In genomic region chr11:100577852-100578599, GRCm38 (mm10) we compare ENCODE assay signal across 20 mouse cellular contexts. TPM values are rescaled to one million over a fixed set of nuclear protein-coding genes. Genes with fewer than 3 reads are reported as not detected.
DNase-seq lines count a peak whose midpoint lies in the region; ATAC-seq and TF ChIP-seq lines count a peak whose summit lies in the region.
"Had no signal": no experiment of that assay in that cellular context is flagged by ENCODE, and none has a peak within 500 bp of the region (broad histone marks: within the 10 kb centered on the region; RNA-seq: fewer than 3 reads in every experiment).

No protein-coding gene starts in this region.

- no peak overlapping the region for H3K4me3 ChIP-seq in forebrain, postnatal 0 days (ENCODE audit: low read depth, low read length)
- H3K4me3 ChIP-seq in forebrain, embryonic 12.5 days (replicated peaks): no peak overlapping the region
- no peak overlapping the region for H3K4me3 ChIP-seq in hindbrain, postnatal 0 days (ENCODE audit: low read length)
- no peak overlapping the region for H3K4me3 ChIP-seq in hindbrain, embryonic 12.5 days
- no peak overlapping the region for H3K4me3 ChIP-seq in neural tube, embryonic 15.5 days (replicated peaks)
- H3K4me3 ChIP-seq: heart, embryonic 10.5 days had no signal

- no peak for TF ChIP-seq CTCF in forebrain, postnatal 0 days (IDR thresholded peaks at IDR 0.05; ENCODE audit: low read depth)
- no peak for TF ChIP-seq CTCF in hindbrain, postnatal 0 days (IDR thresholded peaks at IDR 0.05; ENCODE audit: low read depth)

- 0 out of 2 replicates have a peak overlapping the region, but pooled peaks have one; percentile 9 for H3K27ac ChIP-seq in forebrain, postnatal 0 days (ENCODE audit: low read depth, low read length)
- H3K27ac ChIP-seq in forebrain, embryonic 12.5 days: no peak overlapping the region
- H3K27ac ChIP-seq in hindbrain, postnatal 0 days: peak overlapping the region; percentile 62; the same call in 1 of the 2 replicates
- no peak overlapping the region for H3K27ac ChIP-seq in hindbrain, embryonic 12.5 days
- no peak overlapping the region; the same call in 1 of the 2 replicates for H3K27ac ChIP-seq in neural tube, embryonic 15.5 days (replicated peaks)
- H3K27ac ChIP-seq: heart, embryonic 10.5 days had no signal

- peaks cover 27% of the 10 kb centered on the region for H3K36me3 ChIP-seq in forebrain, postnatal 0 days (ENCODE audit: insufficient read depth)
- H3K36me3 ChIP-seq in forebrain, embryonic 12.5 days (replicated peaks): peaks cover 50% of the 10 kb centered on the region
- peaks cover 38% of the 10 kb centered on the region; the same call in 1 of the 2 replicates for H3K36me3 ChIP-seq in hindbrain, postnatal 0 days (ENCODE audit: insufficient read depth, low read length)
- peaks cover 45% of the 10 kb centered on the region for H3K36me3 ChIP-seq in hindbrain, embryonic 12.5 days
- peaks cover 37% of the 10 kb centered on the region for H3K36me3 ChIP-seq in neural tube, embryonic 15.5 days
- H3K36me3 ChIP-seq in splenic B cell, adult 2 months (ENCODE audit: control insufficient read depth, insufficient read depth, low read length, poor library complexity, severe bottlenecking): peaks cover 16% of the 10 kb centered on the region

- no peak overlapping the region for H3K4me2 ChIP-seq in forebrain, postnatal 0 days (ENCODE audit: low read depth)
- no peak overlapping the region for H3K4me2 ChIP-seq in forebrain, embryonic 12.5 days
- H3K4me2 ChIP-seq in hindbrain, postnatal 0 days (ENCODE audit: low read depth, low read length): peak overlapping the region; percentile 81; the same call in 1 of the 2 replicates
- H3K4me2 ChIP-seq in hindbrain, embryonic 12.5 days (replicated peaks): no peak overlapping the region
- peak overlapping the region; percentile 2; the same call in 1 of the 2 replicates for H3K4me2 ChIP-seq in neural tube, embryonic 15.5 days

- no peaks in the 10 kb centered on the region for H3K9me3 ChIP-seq in forebrain, postnatal 0 days (ENCODE audit: low read length)
- H3K9me3 ChIP-seq in forebrain, embryonic 12.5 days: no peaks in the 10 kb centered on the region
- H3K9me3 ChIP-seq in hindbrain, postnatal 0 days (ENCODE audit: low read length): no peaks in the 10 kb centered on the region
- H3K9me3 ChIP-seq in hindbrain, embryonic 12.5 days (replicated peaks): no peaks in the 10 kb centered on the region
- H3K9me3 ChIP-seq in neural tube, embryonic 15.5 days (replicated peaks): no peaks in the 10 kb centered on the region
- H3K9me3 ChIP-seq: heart, embryonic 10.5 days had no signal

- no peak for ATAC-seq in forebrain, postnatal 0 days
- no peak for ATAC-seq in forebrain, embryonic 12.5 days (ENCODE audit: low FRiP score)
- ATAC-seq in hindbrain, postnatal 0 days: peak; percentile 41; the same call in 1 of the 2 replicates
- no peak for ATAC-seq in hindbrain, embryonic 12.5 days (ENCODE audit: low FRiP score)
- no peak for ATAC-seq in neural tube, embryonic 15.5 days (ENCODE audit: low FRiP score)
- ATAC-seq: activated CD4-positive, CD25-positive, alpha-beta regulatory T cell, adult 4 months; Patski had no signal

- H3K27me3 ChIP-seq in forebrain, postnatal 0 days (ENCODE audit: insufficient read depth, low read length): no peaks in the 10 kb centered on the region
- H3K27me3 ChIP-seq in forebrain, embryonic 12.5 days: no peaks in the 10 kb centered on the region; the same call in 1 of the 2 replicates
- no peaks in the 10 kb centered on the region for H3K27me3 ChIP-seq in hindbrain, postnatal 0 days (ENCODE audit: insufficient read depth, low read length)
- no peaks in the 10 kb centered on the region for H3K27me3 ChIP-seq in hindbrain, embryonic 12.5 days
- no peaks in the 10 kb centered on the region for H3K27me3 ChIP-seq in neural tube, embryonic 15.5 days (replicated peaks)
- no peaks in the 10 kb centered on the region for H3K27me3 ChIP-seq in splenic B cell, adult 2 months (ENCODE audit: control insufficient read depth, insufficient read depth, low read length, poor library complexity, severe bottlenecking)
- H3K27me3 ChIP-seq: Patski had no signal

- no peak for DNase-seq in forebrain, postnatal 0 days
- DNase-seq in hindbrain, postnatal 0 days (ENCODE audit: low spot score): peak; percentile 55
- DNase-seq in neural tube, embryonic 10.5 days (ENCODE audit: extremely low spot score, low spot score): no peak
- DNase-seq in splenic B cell, adult 2 months (ENCODE audit: low read depth, low spot score): peak; percentile 82
- no peak for DNase-seq in ovary, postnatal 10 days (ENCODE audit: low spot score)
- DNase-seq: cerebellum, adult 18-20 months; gastrocnemius, postnatal 14 days; heart, postnatal 4 days; kidney, adult 18-20 months; kidney, postnatal 25 days; layer of hippocampus, adult 9-11 months; lung, postnatal 14 days; thymus, postnatal 4 days had no signal

- H3K4me1 ChIP-seq in forebrain, postnatal 0 days (ENCODE audit: insufficient read depth): no peaks in the 10 kb centered on the region
- H3K4me1 ChIP-seq in forebrain, embryonic 12.5 days: peaks cover 22% of the 10 kb centered on the region
- peaks cover 8% of the 10 kb centered on the region; the same call in 1 of the 2 replicates for H3K4me1 ChIP-seq in hindbrain, postnatal 0 days (ENCODE audit: insufficient read depth, low read length)
- H3K4me1 ChIP-seq in hindbrain, embryonic 12.5 days: peaks cover 20% of the 10 kb centered on the region
- peaks cover 29% of the 10 kb centered on the region for H3K4me1 ChIP-seq in neural tube, embryonic 15.5 days

- WGBS in forebrain, postnatal 0 days: 64% methylated on average over 8 of the region's 8 CpGs
- WGBS in forebrain, embryonic 12.5 days: 81% methylated on average over 8 of the region's 8 CpGs
- 58% methylated on average over 8 of the region's 8 CpGs for WGBS in hindbrain, postnatal 0 days
- 80% methylated on average over 8 of the region's 8 CpGs for WGBS in hindbrain, embryonic 12.5 days
- WGBS in neural tube, embryonic 15.5 days: 75% methylated on average over 8 of the region's 8 CpGs

- no peak overlapping the region for H3K9ac ChIP-seq in forebrain, postnatal 0 days
- H3K9ac ChIP-seq in forebrain, embryonic 12.5 days: no peak overlapping the region
- no peak overlapping the region for H3K9ac ChIP-seq in hindbrain, postnatal 0 days (replicated peaks; ENCODE audit: low read length)
- no peak overlapping the region for H3K9ac ChIP-seq in hindbrain, embryonic 12.5 days
- no peak overlapping the region for H3K9ac ChIP-seq in neural tube, embryonic 15.5 days (replicated peaks)

RNA-seq across cellular contexts. Expression of gene Cnp, which starts 3.3 kb away (rescaled TPM):
- total RNA-seq in forebrain, postnatal 0 days (2014; rRNA removed): 37.3 and 41.5 TPM in 2 replicates
- polyA plus RNA-seq in forebrain, postnatal 0 days (2015; fragmentation: Nextera tagmentation; extraction: Ambion mirVana): 44.8 and 56.2 TPM in 2 replicates
- 19.4 and 23.4 TPM in 2 replicates for polyA plus RNA-seq in forebrain, embryonic 12.5 days (2016; fragmentation: Nextera tagmentation; extraction: Ambion mirVana)
- 95.3 and 125 TPM in 2 replicates for total RNA-seq in hindbrain, postnatal 0 days (2014; rRNA removed)
- 121 and 146 TPM in 2 replicates for polyA plus RNA-seq in hindbrain, postnatal 0 days (2015; fragmentation: Nextera tagmentation; extraction: Ambion mirVana)
- 29.1 and 29.2 TPM in 2 replicates for polyA plus RNA-seq in hindbrain, embryonic 12.5 days (2016; fragmentation: Nextera tagmentation; extraction: Ambion mirVana)
- 62.0 and 74.6 TPM in 2 replicates for polyA plus RNA-seq in neural tube, embryonic 15.5 days (2015; fragmentation: Nextera tagmentation; extraction: Ambion mirVana)

RNA-seq across cellular contexts. Expression of gene Ttc25, which starts 32.6 kb away (rescaled TPM):
- 1.2 and 2.2 TPM in 2 replicates for total RNA-seq in forebrain, postnatal 0 days (2014; rRNA removed)
- 1.1 and 1.8 TPM in 2 replicates for polyA plus RNA-seq in forebrain, postnatal 0 days (2015; fragmentation: Nextera tagmentation; extraction: Ambion mirVana)
- 2.1 and 2.6 TPM in 2 replicates for polyA plus RNA-seq in forebrain, embryonic 12.5 days (2016; fragmentation: Nextera tagmentation; extraction: Ambion mirVana)
- total RNA-seq in hindbrain, postnatal 0 days (2014; rRNA removed): 1.5 and 2.4 TPM in 2 replicates
- polyA plus RNA-seq in hindbrain, postnatal 0 days (2015; fragmentation: Nextera tagmentation; extraction: Ambion mirVana): 1.8 and 2.0 TPM in 2 replicates
- 2.7 and 3.2 TPM in 2 replicates for polyA plus RNA-seq in hindbrain, embryonic 12.5 days (2016; fragmentation: Nextera tagmentation; extraction: Ambion mirVana)
- 1.2 and 2.1 TPM in 2 replicates for polyA plus RNA-seq in neural tube, embryonic 15.5 days (2015; fragmentation: Nextera tagmentation; extraction: Ambion mirVana)
- total RNA-seq: megakaryocyte-erythroid progenitor cell, adult 5-6 weeks had no signal

RNA-seq across cellular contexts. Expression of gene Nkiras2, which starts 41.0 kb away (rescaled TPM):
- total RNA-seq in forebrain, postnatal 0 days (2014; rRNA removed): 83.0 and 100 TPM in 2 replicates
- polyA plus RNA-seq in forebrain, postnatal 0 days (2015; fragmentation: Nextera tagmentation; extraction: Ambion mirVana): 81.1 and 81.4 TPM in 2 replicates
- 87.1 and 90.2 TPM in 2 replicates for polyA plus RNA-seq in forebrain, embryonic 12.5 days (2016; fragmentation: Nextera tagmentation; extraction: Ambion mirVana)
- 125 and 131 TPM in 2 replicates for total RNA-seq in hindbrain, postnatal 0 days (2014; rRNA removed)
- polyA plus RNA-seq in hindbrain, postnatal 0 days (2015; fragmentation: Nextera tagmentation; extraction: Ambion mirVana): 77.5 and 82.1 TPM in 2 replicates
- polyA plus RNA-seq in hindbrain, embryonic 12.5 days (2016; fragmentation: Nextera tagmentation; extraction: Ambion mirVana): 101 and 109 TPM in 2 replicates
- 90.1 and 96.3 TPM in 2 replicates for polyA plus RNA-seq in neural tube, embryonic 15.5 days (2015; fragmentation: Nextera tagmentation; extraction: Ambion mirVana)

RNA-seq across cellular contexts. Expression of gene Dnajc7, which starts 41.9 kb away (rescaled TPM):
- total RNA-seq in forebrain, postnatal 0 days (2014; rRNA removed): 104 and 111 TPM in 2 replicates
- 232 and 248 TPM in 2 replicates for polyA plus RNA-seq in forebrain, postnatal 0 days (2015; fragmentation: Nextera tagmentation; extraction: Ambion mirVana)
- polyA plus RNA-seq in forebrain, embryonic 12.5 days (2016; fragmentation: Nextera tagmentation; extraction: Ambion mirVana): 299 and 310 TPM in 2 replicates
- 64.6 and 73.8 TPM in 2 replicates for total RNA-seq in hindbrain, postnatal 0 days (2014; rRNA removed)
- 237 and 246 TPM in 2 replicates for polyA plus RNA-seq in hindbrain, postnatal 0 days (2015; fragmentation: Nextera tagmentation; extraction: Ambion mirVana)
- polyA plus RNA-seq in hindbrain, embryonic 12.5 days (2016; fragmentation: Nextera tagmentation; extraction: Ambion mirVana): 307 and 311 TPM in 2 replicates
- polyA plus RNA-seq in neural tube, embryonic 15.5 days (2015; fragmentation: Nextera tagmentation; extraction: Ambion mirVana): 287 and 298 TPM in 2 replicates

RNA-seq across cellular contexts. Expression of gene Acly, which starts 50.2 kb away (rescaled TPM):
- 199 and 203 TPM in 2 replicates for total RNA-seq in forebrain, postnatal 0 days (2014; rRNA removed)
- polyA plus RNA-seq in forebrain, postnatal 0 days (2015; fragmentation: Nextera tagmentation; extraction: Ambion mirVana): 89.9 and 109 TPM in 2 replicates
- 320 and 356 TPM in 2 replicates for polyA plus RNA-seq in forebrain, embryonic 12.5 days (2016; fragmentation: Nextera tagmentation; extraction: Ambion mirVana)
- total RNA-seq in hindbrain, postnatal 0 days (2014; rRNA removed): 229 and 235 TPM in 2 replicates
- 130 and 135 TPM in 2 replicates for polyA plus RNA-seq in hindbrain, postnatal 0 days (2015; fragmentation: Nextera tagmentation; extraction: Ambion mirVana)
- 348 and 359 TPM in 2 replicates for polyA plus RNA-seq in hindbrain, embryonic 12.5 days (2016; fragmentation: Nextera tagmentation; extraction: Ambion mirVana)
- 213 and 218 TPM in 2 replicates for polyA plus RNA-seq in neural tube, embryonic 15.5 days (2015; fragmentation: Nextera tagmentation; extraction: Ambion mirVana)

Comparison
In these comparisons a context has a peak if more than half of its experiments do, and no peak if none do; other contexts are left out.
1. H3K27ac ChIP-seq: peak in forebrain, postnatal 0 days (single experiment) and hindbrain, postnatal 0 days (single experiment); none in forebrain, embryonic 12.5 days (single experiment), hindbrain, embryonic 12.5 days (single experiment) and neural tube, embryonic 15.5 days (single experiment).
2. H3K4me2 ChIP-seq: peak in hindbrain, postnatal 0 days (single experiment) and neural tube, embryonic 15.5 days (single experiment); none in forebrain, postnatal 0 days (single experiment), forebrain, embryonic 12.5 days (single experiment) and hindbrain, embryonic 12.5 days (single experiment).
3. DNase-seq: peak in hindbrain, postnatal 0 days (single experiment) and splenic B cell, adult 2 months (single experiment); none in forebrain, postnatal 0 days (single experiment), neural tube, embryonic 10.5 days (single experiment) and ovary, postnatal 10 days (single experiment).